Mouse (Mus musculus): ENCODE data around the gene Sh3gl3. TPM values are rescaled to one million over a fixed set of nuclear protein-coding genes. Genes with fewer than 3 reads are reported as not detected.

The Sh3gl3 gene
- polyA plus RNA-seq (2017; shearing (Covaris generic)) = 10 to 100 TPM; 18.5 to 23.4 TPM

DNA sequence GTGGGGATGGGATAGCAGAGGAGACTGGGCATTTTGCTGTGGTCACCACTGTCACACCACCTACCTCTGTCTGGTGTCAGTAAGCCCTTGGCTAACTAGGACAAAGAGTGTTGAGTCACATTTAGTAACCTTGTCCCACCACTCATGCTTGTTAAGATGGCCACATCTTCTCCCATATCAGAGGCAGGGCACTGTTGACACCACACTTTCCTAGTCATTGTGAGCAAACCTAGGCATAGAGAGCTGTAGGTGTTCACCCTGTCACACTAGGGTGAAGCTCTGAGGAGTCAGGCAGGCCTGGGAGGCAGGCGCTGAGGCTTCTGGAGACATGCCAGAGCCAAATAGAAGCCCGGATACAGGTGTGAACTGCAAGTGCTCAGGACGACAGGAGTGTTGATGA, at the start of gene Sh3gl3:
TSS of gene Sh3gl3 (plus strand) at position 301 of the 400 bp plus-strand sequence.

DNA sequence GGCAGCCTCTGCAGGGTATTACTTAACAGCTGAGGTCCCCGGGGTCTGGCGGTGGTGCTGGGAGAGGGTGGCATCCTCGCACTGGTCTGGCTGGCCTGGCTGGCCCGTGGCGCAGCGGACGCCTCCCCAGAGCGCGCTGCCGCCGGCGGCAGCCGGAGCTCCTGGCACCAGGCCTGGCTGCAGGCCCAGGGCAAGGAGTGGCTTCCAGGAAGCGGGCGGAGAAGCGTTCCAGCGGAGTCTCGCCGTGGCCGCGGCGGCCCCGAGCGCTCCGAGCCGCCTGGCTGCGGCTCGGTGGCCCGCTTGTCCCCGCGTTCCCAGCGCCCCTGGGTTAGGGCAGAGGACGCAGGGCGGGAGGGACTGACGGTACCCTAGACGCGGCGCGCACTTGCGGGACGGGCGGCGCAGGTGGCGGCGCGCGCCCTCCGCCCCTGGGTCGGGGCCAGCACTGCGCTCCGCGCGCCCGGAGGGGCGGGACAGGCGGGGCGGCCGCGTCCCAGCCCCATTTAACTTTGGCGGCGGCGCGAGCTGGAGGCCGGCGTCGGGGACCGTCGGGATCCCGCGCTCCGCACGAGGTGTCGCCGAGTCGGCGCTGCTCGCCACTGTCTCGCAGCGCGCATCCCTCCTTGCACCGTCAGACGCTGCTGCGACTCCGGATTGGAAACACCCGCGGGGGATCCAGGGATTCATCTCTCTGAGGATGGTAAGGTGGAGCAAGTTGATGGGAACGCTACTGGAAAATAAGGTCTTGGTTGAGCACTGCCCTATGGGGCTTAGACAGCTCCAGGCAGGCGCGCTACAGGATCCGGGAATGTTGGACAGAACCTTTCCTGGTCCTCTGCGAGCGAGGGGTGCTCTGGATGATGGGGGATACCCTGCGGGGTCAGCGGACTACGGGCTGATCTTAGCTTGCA, 161.8 kb downstream of the Sh3gl3 start, which contains the start of gene Adamtsl3:
TSS of gene Adamtsl3 (plus strand) at position 484 of the 911 bp plus-strand sequence.

Other genes with a start within 250 kb of the Sh3gl3 start
- gene Hdgfl3, start 239.4 kb upstream of the Sh3gl3 start, polyA plus RNA-seq (2017; shearing (Covaris generic)) = 10 to 100 TPM; 15.1 to 21.1 TPM
- under 1 TPM in 1 of 2 experiments, not detected in 1; 0.20 TPM for gene Bnc1, start 181.5 kb upstream of the Sh3gl3 start, polyA plus RNA-seq (2017; shearing (Covaris generic))
- under 1 TPM; 0.19 to 0.32 TPM for gene Adamtsl3, start 161.9 kb downstream of the Sh3gl3 start, polyA plus RNA-seq (2017; shearing (Covaris generic))

Measured in inflammation-experienced regulatory T-cells (primary cell).